In the genomic region with DNA sequence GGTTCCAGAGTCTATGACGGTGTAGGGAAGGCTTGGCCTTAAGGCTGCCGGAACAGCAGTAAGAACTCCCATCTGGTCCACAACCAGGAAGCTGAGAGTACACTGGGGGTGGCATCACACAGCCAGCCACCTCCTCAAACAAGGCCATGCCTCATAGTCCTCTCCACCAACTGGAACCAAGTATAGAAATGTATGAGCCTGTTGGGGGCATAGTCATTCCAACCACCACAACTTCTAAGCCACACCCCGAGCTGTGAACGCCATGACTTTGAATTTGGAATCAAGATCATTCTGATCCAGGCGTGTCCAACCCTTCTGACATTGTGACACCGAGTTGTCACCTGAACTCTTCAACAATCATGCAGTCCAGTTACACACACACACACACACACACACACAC, we compare ENCODE assay signal across 21 mouse cellular contexts. TPM values are rescaled to one million over a fixed set of nuclear protein-coding genes. Genes with fewer than 3 reads are reported as not detected.
A peak's percentile ranks its signal among the peaks of the same experiment; 100 is the strongest.
DNase-seq lines count a peak whose midpoint lies in the region; ATAC-seq and TF ChIP-seq lines count a peak whose summit lies in the region.
"Had no signal": no experiment of that assay in that cellular context is flagged by ENCODE, and none has a peak within 500 bp of the region (broad histone marks: within the 10 kb centered on the region; RNA-seq: fewer than 3 reads in every experiment).

No protein-coding gene starts in this region.

- H3K4me2 ChIP-seq in heart, embryonic 13.5 days, result peak overlapping the region; percentile 68
- H3K4me2 ChIP-seq in liver, embryonic 15.5 days, result peak overlapping the region; percentile 68
- no peak overlapping the region for H3K4me2 ChIP-seq in forebrain, embryonic 13.5 days
- H3K4me2 ChIP-seq in kidney, embryonic 15.5 days, result no peak overlapping the region
- H3K4me2 ChIP-seq: hindbrain, embryonic 12.5 days; limb, embryonic 13.5 days had no signal

- peaks cover 45% of the 10 kb centered on the region for H3K36me3 ChIP-seq in heart, embryonic 13.5 days
- peaks cover 76% of the 10 kb centered on the region for H3K36me3 ChIP-seq in erythroblast, embryonic 14.5 days (ENCODE audit: control insufficient read depth)
- peaks cover 54% of the 10 kb centered on the region for H3K36me3 ChIP-seq in liver, embryonic 15.5 days (replicated peaks)
- H3K36me3 ChIP-seq in forebrain, embryonic 13.5 days (ENCODE audit: poor library complexity, severe bottlenecking), result no peaks in the 10 kb centered on the region
- H3K36me3 ChIP-seq in kidney, embryonic 15.5 days, result peaks cover 28% of the 10 kb centered on the region
- H3K36me3 ChIP-seq: hindbrain, embryonic 12.5 days had no signal

- no peak for TF ChIP-seq CTCF in bone marrow, adult 2 months (IDR thresholded peaks at IDR 0.05; ENCODE audit: control insufficient read depth, insufficient read depth, low read length)

- no peaks in the 10 kb centered on the region for H3K9me3 ChIP-seq in heart, embryonic 13.5 days
- H3K9me3 ChIP-seq in erythroblast, embryonic 14.5 days (ENCODE audit: control insufficient read depth, low read length), result no peaks in the 10 kb centered on the region
- no peaks in the 10 kb centered on the region for H3K9me3 ChIP-seq in liver, embryonic 15.5 days (replicated peaks)
- no peaks in the 10 kb centered on the region for H3K9me3 ChIP-seq in forebrain, embryonic 13.5 days (replicated peaks)
- no peaks in the 10 kb centered on the region for H3K9me3 ChIP-seq in kidney, embryonic 15.5 days (replicated peaks)
- H3K9me3 ChIP-seq: hindbrain, embryonic 12.5 days; limb, embryonic 13.5 days had no signal

- no peak overlapping the region for H3K27ac ChIP-seq in heart, embryonic 13.5 days (replicated peaks)
- peak overlapping the region; percentile 65 for H3K27ac ChIP-seq in bone marrow, adult 2 months (ENCODE audit: control insufficient read depth, insufficient read depth, low read depth, low read length, poor library complexity)
- peak overlapping the region; percentile 99 for H3K27ac ChIP-seq in liver, embryonic 15.5 days (replicated peaks)
- no peak overlapping the region for H3K27ac ChIP-seq in forebrain, embryonic 13.5 days
- no peak overlapping the region for H3K27ac ChIP-seq in kidney, embryonic 15.5 days
- H3K27ac ChIP-seq: hindbrain, embryonic 12.5 days; limb, embryonic 13.5 days had no signal

- TF ChIP-seq POLR2A in bone marrow, adult 2 months (IDR thresholded peaks at IDR 0.05; ENCODE audit: borderline replicate concordance, control insufficient read depth, low read depth, low read length), result no peak

- DNase-seq in heart, postnatal 25 days (ENCODE audit: low spot score), result no peak
- DNase-seq: cerebellum, adult 2 months; kidney, postnatal 25 days; lung, postnatal 10 days; right cerebral cortex, adult 18-20 months; spleen, adult 18-20 months had no signal

- ATAC-seq in heart, embryonic 13.5 days (ENCODE audit: extremely low read depth, insufficient number of reproducible peaks, low FRiP score, low TSS enrichment), result no peak
- ATAC-seq in liver, embryonic 15.5 days (ENCODE audit: insufficient read depth), result no peak
- ATAC-seq in forebrain, embryonic 13.5 days, result no peak
- no peak for ATAC-seq in kidney, embryonic 15.5 days (replicated peaks; ENCODE audit: low FRiP score)

- peaks cover 20% of the 10 kb centered on the region for H3K4me1 ChIP-seq in heart, embryonic 13.5 days
- H3K4me1 ChIP-seq in bone marrow, adult 2 months (ENCODE audit: control insufficient read depth, insufficient read depth, low read length), result peaks cover 6% of the 10 kb centered on the region
- H3K4me1 ChIP-seq in erythroblast, embryonic 14.5 days (ENCODE audit: control insufficient read depth), result peaks cover 67% of the 10 kb centered on the region
- peaks cover 62% of the 10 kb centered on the region for H3K4me1 ChIP-seq in liver, embryonic 15.5 days (replicated peaks)
- H3K4me1 ChIP-seq in forebrain, embryonic 13.5 days, result peaks cover 4% of the 10 kb centered on the region
- peaks cover 12% of the 10 kb centered on the region for H3K4me1 ChIP-seq in kidney, embryonic 15.5 days

- no peak overlapping the region; the same call in 1 of the 2 replicates for H3K4me3 ChIP-seq in heart, embryonic 13.5 days
- peak overlapping the region; percentile 39 for H3K4me3 ChIP-seq in bone marrow, adult 2 months (replicated peaks; ENCODE audit: control insufficient read depth, low read depth, low read length)
- H3K4me3 ChIP-seq in erythroblast, embryonic 14.5 days (replicated peaks), result peak overlapping the region; percentile 87
- peak overlapping the region; percentile 80 for H3K4me3 ChIP-seq in liver, embryonic 15.5 days (replicated peaks)
- H3K4me3 ChIP-seq in forebrain, embryonic 13.5 days, result no peak overlapping the region
- no peak overlapping the region for H3K4me3 ChIP-seq in kidney, embryonic 15.5 days (replicated peaks)
- H3K4me3 ChIP-seq: hindbrain, embryonic 12.5 days; limb, embryonic 13.5 days had no signal

- H3K9ac ChIP-seq in heart, embryonic 13.5 days, result no peak overlapping the region
- H3K9ac ChIP-seq in liver, embryonic 15.5 days, result peak overlapping the region; percentile 79; the same call in 1 of the 2 replicates
- no peak overlapping the region for H3K9ac ChIP-seq in forebrain, embryonic 13.5 days
- H3K9ac ChIP-seq in kidney, embryonic 15.5 days, result no peak overlapping the region
- H3K9ac ChIP-seq: hindbrain, embryonic 12.5 days; limb, embryonic 13.5 days had no signal

- no peaks in the 10 kb centered on the region for H3K27me3 ChIP-seq in heart, embryonic 13.5 days (replicated peaks)
- H3K27me3 ChIP-seq in erythroblast, embryonic 14.5 days (ENCODE audit: control insufficient read depth), result no peaks in the 10 kb centered on the region
- no peaks in the 10 kb centered on the region for H3K27me3 ChIP-seq in liver, embryonic 15.5 days
- no peaks in the 10 kb centered on the region for H3K27me3 ChIP-seq in forebrain, embryonic 13.5 days
- no peaks in the 10 kb centered on the region for H3K27me3 ChIP-seq in kidney, embryonic 15.5 days
- H3K27me3 ChIP-seq: hindbrain, embryonic 12.5 days; limb, embryonic 13.5 days had no signal

- WGBS in heart, embryonic 13.5 days, result 84% methylated on average over 6 of the region's 6 CpGs
- 73% methylated on average over 6 of the region's 6 CpGs for WGBS in bone marrow, adult 2 months
- 49% methylated on average over 6 of the region's 6 CpGs for WGBS in liver, embryonic 15.5 days (ENCODE audit: insufficient replicate concordance)
- WGBS in forebrain, embryonic 13.5 days, result 93% methylated on average over 6 of the region's 6 CpGs
- 97% methylated on average over 6 of the region's 6 CpGs for WGBS in kidney, embryonic 15.5 days

- intact Hi-C loops in heart, postnatal 25 days (cut with DNase I), result loop anchor here (2.0 to 5.0 kb wide), 2 partner anchors 25 to 47 kb away; no protein-coding TSS in a partner anchor

RNA-seq across cellular contexts. Expression of a gene that starts 3.3 kb away (rescaled TPM):
- polyA plus RNA-seq in heart, embryonic 13.5 days (2015; fragmentation: Nextera tagmentation; extraction: Ambion mirVana), result 36.2 and 37.0 TPM in 2 replicates
- 10 to 100 TPM; 70.7 to 86.6 TPM for total RNA-seq in heart, postnatal 25 days (2021)
- polyA plus RNA-seq in bone marrow, adult 2 months (2011; ENCODE audit: insufficient read depth, insufficient read length, low replicate concordance, missing spikeins), result 80.0 and 90.6 TPM in 2 replicates
- 7.1 and 8.4 TPM in 2 replicates for polyA plus RNA-seq in erythroblast, embryonic 14.5 days (2012)
- 113 and 114 TPM in 2 replicates for polyA plus RNA-seq in liver, embryonic 15.5 days (2015; fragmentation: Nextera tagmentation; extraction: Ambion mirVana)
- polyA plus RNA-seq in forebrain, embryonic 13.5 days (2015; fragmentation: Nextera tagmentation; extraction: Ambion mirVana), result 5.9 and 6.6 TPM in 2 replicates
- polyA plus RNA-seq in kidney, embryonic 15.5 days (2015; fragmentation: Nextera tagmentation; extraction: Ambion mirVana), result 52.4 and 56.3 TPM in 2 replicates

RNA-seq across cellular contexts. Expression of a gene that starts 40.5 kb away (rescaled TPM):
- 0.79 and 1.2 TPM in 2 replicates for polyA plus RNA-seq in heart, embryonic 13.5 days (2015; fragmentation: Nextera tagmentation; extraction: Ambion mirVana)
- total RNA-seq in heart, postnatal 25 days (2021), result not detected
- 248 and 464 TPM in 2 replicates for polyA plus RNA-seq in bone marrow, adult 2 months (2011; ENCODE audit: insufficient read depth, insufficient read length, low replicate concordance, missing spikeins)
- 0.11 TPM in 1 of 2 replicates, not detected in the other for polyA plus RNA-seq in erythroblast, embryonic 14.5 days (2012)
- polyA plus RNA-seq in liver, embryonic 15.5 days (2015; fragmentation: Nextera tagmentation; extraction: Ambion mirVana), result 26.7 and 68.4 TPM in 2 replicates
- polyA plus RNA-seq in forebrain, embryonic 13.5 days (2015; fragmentation: Nextera tagmentation; extraction: Ambion mirVana), result 0.44 TPM in 1 of 2 replicates, not detected in the other
- polyA plus RNA-seq in kidney, embryonic 15.5 days (2015; fragmentation: Nextera tagmentation; extraction: Ambion mirVana), result 0.27 and 0.77 TPM in 2 replicates
- total RNA-seq: gastrocnemius, adult 8-10 months; layer of hippocampus, postnatal 10 days; midbrain, postnatal 0 days had no signal
- polyA plus RNA-seq: C2C12; intestine, embryonic 14.5 days; midbrain, postnatal 0 days had no signal

RNA-seq across cellular contexts. Expression of a gene that starts 48.3 kb away (rescaled TPM):
- polyA plus RNA-seq in heart, embryonic 13.5 days (2015; fragmentation: Nextera tagmentation; extraction: Ambion mirVana), result 0.16 and 0.20 TPM in 2 replicates
- not detected for total RNA-seq in heart, postnatal 25 days (2021)
- polyA plus RNA-seq in bone marrow, adult 2 months (2011; ENCODE audit: insufficient read depth, insufficient read length, low replicate concordance, missing spikeins), result 10.6 and 22.8 TPM in 2 replicates
- polyA plus RNA-seq in erythroblast, embryonic 14.5 days (2012), result 0.04 TPM in 1 of 2 replicates, not detected in the other
- polyA plus RNA-seq in liver, embryonic 15.5 days (2015; fragmentation: Nextera tagmentation; extraction: Ambion mirVana), result 1.8 and 6.4 TPM in 2 replicates
- not detected in 2 replicates for polyA plus RNA-seq in forebrain, embryonic 13.5 days (2015; fragmentation: Nextera tagmentation; extraction: Ambion mirVana)
- not detected in 2 replicates for polyA plus RNA-seq in kidney, embryonic 15.5 days (2015; fragmentation: Nextera tagmentation; extraction: Ambion mirVana)
- total RNA-seq: gastrocnemius, adult 8-10 months; layer of hippocampus, postnatal 10 days; midbrain, postnatal 0 days had no signal
- polyA plus RNA-seq: C2C12; cerebellum, adult 2 months; embryonic facial prominence, embryonic 11.5 days; hindbrain, embryonic 12.5 days; intestine, embryonic 14.5 days; limb, embryonic 13.5 days; midbrain, postnatal 0 days had no signal

RNA-seq across cellular contexts. Expression of a gene that starts 53.2 kb away (rescaled TPM):
- polyA plus RNA-seq in heart, embryonic 13.5 days (2015; fragmentation: Nextera tagmentation; extraction: Ambion mirVana), result 0.72 and 0.99 TPM in 2 replicates
- 1 to 10 TPM; 1.8 to 4.0 TPM for total RNA-seq in heart, postnatal 25 days (2021)
- not detected in 2 replicates for polyA plus RNA-seq in bone marrow, adult 2 months (2011; ENCODE audit: insufficient read depth, insufficient read length, low replicate concordance, missing spikeins)
- polyA plus RNA-seq in erythroblast, embryonic 14.5 days (2012), result not detected in 2 replicates
- 0.09 TPM in 2 replicates for polyA plus RNA-seq in liver, embryonic 15.5 days (2015; fragmentation: Nextera tagmentation; extraction: Ambion mirVana)
- polyA plus RNA-seq in forebrain, embryonic 13.5 days (2015; fragmentation: Nextera tagmentation; extraction: Ambion mirVana), result 3.6 and 5.6 TPM in 2 replicates
- polyA plus RNA-seq in kidney, embryonic 15.5 days (2015; fragmentation: Nextera tagmentation; extraction: Ambion mirVana), result 1.2 and 1.6 TPM in 2 replicates
- total RNA-seq: common myeloid progenitor, adult 5-6 weeks had no signal

Comparison
In these comparisons a context has a peak if more than half of its experiments do, and no peak if none do; other contexts are left out.
1. H3K27ac ChIP-seq: peak in bone marrow, adult 2 months (single experiment) and liver, embryonic 15.5 days (single experiment); none in heart, embryonic 13.5 days (single experiment), forebrain, embryonic 13.5 days (single experiment) and kidney, embryonic 15.5 days (single experiment).
2. H3K4me2 ChIP-seq: peak in heart, embryonic 13.5 days (single experiment) and liver, embryonic 15.5 days (single experiment); none in forebrain, embryonic 13.5 days (single experiment) and kidney, embryonic 15.5 days (single experiment).
3. H3K4me3 ChIP-seq: peak in bone marrow, adult 2 months (single experiment), erythroblast, embryonic 14.5 days (single experiment) and liver, embryonic 15.5 days (single experiment); none in heart, embryonic 13.5 days (single experiment), forebrain, embryonic 13.5 days (single experiment) and kidney, embryonic 15.5 days (single experiment).
4. RNA of a gene that starts 40.5 kb away (polyA plus RNA-seq): 248 to 464 TPM in bone marrow, adult 2 months and 26.7 to 68.4 TPM in liver, embryonic 15.5 days; 0.79 to 1.2 TPM in heart, embryonic 13.5 days, 0.27 to 0.77 TPM in kidney, embryonic 15.5 days, 0.44 TPM in forebrain, embryonic 13.5 days and 0.11 TPM in erythroblast, embryonic 14.5 days; every median in the first group is over 10 times any median in the second.